Mouse (Mus musculus): ENCODE results near the gene Enho. TPM values are rescaled to one million over a fixed set of nuclear protein-coding genes. Genes with fewer than 3 reads are reported as not detected.

Gene Enho
- polyA plus RNA-seq, 1 experiment = 5.4 TPM

DNA sequence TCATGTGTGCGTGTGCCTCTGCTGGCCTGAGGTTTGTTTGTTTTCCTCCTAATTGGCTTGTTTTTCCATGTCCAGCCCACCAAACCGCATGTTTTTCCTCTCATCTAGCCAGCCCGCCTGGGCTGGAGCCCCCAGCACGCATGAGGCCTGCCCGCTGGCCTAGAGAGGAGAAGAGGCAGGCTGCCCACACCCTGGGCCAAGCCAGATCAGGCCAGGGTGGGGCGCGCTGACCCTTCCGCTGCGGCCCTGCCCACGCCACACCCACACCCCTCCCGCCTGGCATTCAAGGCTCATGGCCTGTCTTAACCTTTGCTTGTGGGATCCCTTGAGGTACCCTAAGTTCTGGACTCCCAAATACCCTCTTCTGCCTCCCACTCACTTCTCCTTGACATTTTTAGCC, 26.5 kb upstream of the Enho start:
- peaks cover 3% of the 10 kb centered on the region for H3K4me1 ChIP-seq (ENCODE audit: control insufficient read depth, insufficient read depth, low read length)
- H3K27me3 ChIP-seq (ENCODE audit: control insufficient read depth, insufficient read depth, low read length, poor library complexity, severe bottlenecking) = no peaks in the 10 kb centered on the region
- no peaks in the 10 kb centered on the region for H3K36me3 ChIP-seq (ENCODE audit: control insufficient read depth, insufficient read depth, low read length, poor library complexity, severe bottlenecking)
- no peak overlapping the region for H3K27ac ChIP-seq (ENCODE audit: insufficient read depth, low read length)
- TF ChIP-seq CTCF (IDR thresholded peaks at IDR 0.05; ENCODE audit: low read depth, low read length) = no peak
- TF ChIP-seq POLR2A (IDR thresholded peaks at IDR 0.05; ENCODE audit: insufficient read depth, low read length) = no peak
- TF ChIP-seq EP300 (IDR thresholded peaks at IDR 0.05; ENCODE audit: insufficient read depth, low read depth, low read length) = no peak
- no peak overlapping the region for H3K9ac ChIP-seq (ENCODE audit: low read depth, poor library complexity, severe bottlenecking)
- H3K4me3 ChIP-seq (ENCODE audit: low read depth, low read length) = no peak overlapping the region
- no peaks in the 10 kb centered on the region for H3K9me3 ChIP-seq (replicated peaks; ENCODE audit: control insufficient read depth, insufficient read depth, low read length, poor library complexity, severe bottlenecking)

GRCm38 (mm10) chr4:41665009-41665675, 25.0 kb upstream of the Enho start:
- TF ChIP-seq POLR2A (IDR thresholded peaks at IDR 0.05; ENCODE audit: insufficient read depth, low read length) (no peak), EP300 (IDR thresholded peaks at IDR 0.05; ENCODE audit: insufficient read depth, low read depth, low read length) (no peak), CTCF (IDR thresholded peaks at IDR 0.05; ENCODE audit: low read depth, low read length) (no peak)
- Histone ChIP-seq H3K27me3 (ENCODE audit: control insufficient read depth, insufficient read depth, low read length, poor library complexity, severe bottlenecking) (no peaks in the 10 kb centered on the region), H3K9ac (ENCODE audit: low read depth, poor library complexity, severe bottlenecking) (no peak overlapping the region), H3K36me3 (ENCODE audit: control insufficient read depth, insufficient read depth, low read length, poor library complexity, severe bottlenecking) (no peaks in the 10 kb centered on the region), H3K4me3 (ENCODE audit: low read depth, low read length) (no peak overlapping the region), H3K27ac (ENCODE audit: insufficient read depth, low read length) (no peak overlapping the region), H3K4me1 (ENCODE audit: control insufficient read depth, insufficient read depth, low read length) (peaks cover 3% of the 10 kb centered on the region), H3K9me3 (replicated peaks; ENCODE audit: control insufficient read depth, insufficient read depth, low read length, poor library complexity, severe bottlenecking) (no peaks in the 10 kb centered on the region)

- TF ChIP-seq POLR2A (IDR thresholded peaks at IDR 0.05; ENCODE audit: insufficient read depth, low read length) (no peak), CTCF (IDR thresholded peaks at IDR 0.05; ENCODE audit: low read depth, low read length) (no peak), EP300 (IDR thresholded peaks at IDR 0.05; ENCODE audit: insufficient read depth, low read depth, low read length) (peak; percentile 81)
- Histone ChIP-seq H3K9ac (ENCODE audit: low read depth, poor library complexity, severe bottlenecking) (no peak overlapping the region), H3K36me3 (ENCODE audit: control insufficient read depth, insufficient read depth, low read length, poor library complexity, severe bottlenecking) (no peaks in the 10 kb centered on the region), H3K27me3 (ENCODE audit: control insufficient read depth, insufficient read depth, low read length, poor library complexity, severe bottlenecking) (no peaks in the 10 kb centered on the region), H3K27ac (ENCODE audit: insufficient read depth, low read length) (no peak overlapping the region), H3K4me1 (ENCODE audit: control insufficient read depth, insufficient read depth, low read length) (peaks cover 3% of the 10 kb centered on the region), H3K9me3 (replicated peaks; ENCODE audit: control insufficient read depth, insufficient read depth, low read length, poor library complexity, severe bottlenecking) (no peaks in the 10 kb centered on the region), H3K4me3 (ENCODE audit: low read depth, low read length) (no peak overlapping the region)
These were observed 24.4 kb upstream of the Enho start for GRCm38 (mm10) chr4:41664533-41664932.

DNA sequence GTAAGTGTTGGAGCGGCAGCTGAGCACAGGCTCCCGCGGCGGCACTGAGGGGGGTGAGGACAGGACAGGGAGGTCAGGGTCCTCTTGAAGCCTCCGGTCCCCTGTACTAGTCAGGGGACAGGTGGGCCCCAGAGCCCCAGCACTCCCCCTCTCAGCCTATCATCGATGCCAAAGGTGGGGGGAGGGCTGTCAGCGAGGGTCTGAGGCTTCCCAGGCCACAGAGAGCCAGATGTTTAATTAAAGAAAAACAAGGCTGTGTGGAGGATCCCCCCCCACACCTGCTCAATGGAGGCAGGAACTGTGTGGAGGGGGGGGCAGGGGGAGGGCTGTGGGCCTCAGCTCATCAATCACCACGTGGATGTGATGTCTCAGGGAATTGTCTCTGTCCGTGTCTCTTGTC, 23.5 kb upstream of the Enho start:
- Histone ChIP-seq H3K4me3 (ENCODE audit: low read depth, low read length) (no peak overlapping the region), H3K27me3 (ENCODE audit: control insufficient read depth, insufficient read depth, low read length, poor library complexity, severe bottlenecking) (no peaks in the 10 kb centered on the region), H3K9me3 (replicated peaks; ENCODE audit: control insufficient read depth, insufficient read depth, low read length, poor library complexity, severe bottlenecking) (no peaks in the 10 kb centered on the region), H3K9ac (ENCODE audit: low read depth, poor library complexity, severe bottlenecking) (no peak overlapping the region), H3K36me3 (ENCODE audit: control insufficient read depth, insufficient read depth, low read length, poor library complexity, severe bottlenecking) (no peaks in the 10 kb centered on the region), H3K4me1 (ENCODE audit: control insufficient read depth, insufficient read depth, low read length) (peaks cover 5% of the 10 kb centered on the region), H3K27ac (ENCODE audit: insufficient read depth, low read length) (no peak overlapping the region)
- TF ChIP-seq POLR2A (IDR thresholded peaks at IDR 0.05; ENCODE audit: insufficient read depth, low read length) = no peak
- TF ChIP-seq CTCF (IDR thresholded peaks at IDR 0.05; ENCODE audit: low read depth, low read length) = no peak

DNA sequence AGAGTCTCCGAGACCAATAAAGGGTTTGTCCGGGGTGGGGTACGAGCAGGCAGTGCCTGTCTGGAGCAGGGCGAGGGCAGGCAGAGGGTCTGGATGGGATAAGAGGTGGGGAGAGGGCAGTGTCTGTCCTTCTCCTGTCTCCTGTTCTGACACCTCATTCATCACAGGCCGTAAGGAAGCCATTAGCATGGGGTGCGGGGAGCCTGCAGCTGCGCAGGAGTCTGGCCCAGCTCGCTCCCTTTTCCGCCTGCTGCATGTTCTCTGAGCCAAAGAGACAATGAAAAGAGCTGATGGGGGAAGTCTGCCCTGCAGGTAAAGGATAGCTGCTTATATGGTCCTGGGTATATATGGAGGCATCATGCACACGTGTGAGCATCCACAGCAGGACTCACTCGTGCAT, 22.6 kb upstream of the Enho start:
- no peak overlapping the region for H3K4me3 ChIP-seq (ENCODE audit: low read depth, low read length)
- H3K27ac ChIP-seq (ENCODE audit: insufficient read depth, low read length) = no peak overlapping the region
- no peak overlapping the region for H3K9ac ChIP-seq (ENCODE audit: low read depth, poor library complexity, severe bottlenecking)

GRCm38 (mm10) chr4:41660851-41661430, 20.8 kb upstream of the Enho start:
- Histone ChIP-seq H3K4me1 (ENCODE audit: control insufficient read depth, insufficient read depth, low read length) (peaks cover 9% of the 10 kb centered on the region), H3K4me3 (ENCODE audit: low read depth, low read length) (no peak overlapping the region), H3K9me3 (replicated peaks; ENCODE audit: control insufficient read depth, insufficient read depth, low read length, poor library complexity, severe bottlenecking) (no peaks in the 10 kb centered on the region), H3K27ac (ENCODE audit: insufficient read depth, low read length) (no peak overlapping the region), H3K9ac (ENCODE audit: low read depth, poor library complexity, severe bottlenecking) (no peak overlapping the region), H3K36me3 (ENCODE audit: control insufficient read depth, insufficient read depth, low read length, poor library complexity, severe bottlenecking) (no peaks in the 10 kb centered on the region), H3K27me3 (ENCODE audit: control insufficient read depth, insufficient read depth, low read length, poor library complexity, severe bottlenecking) (no peaks in the 10 kb centered on the region)
- TF ChIP-seq POLR2A (IDR thresholded peaks at IDR 0.05; ENCODE audit: insufficient read depth, low read length) = no peak

More for the DNA sequence above, 22.6 kb upstream of the Enho start:
- H3K4me1 ChIP-seq (ENCODE audit: control insufficient read depth, insufficient read depth, low read length) = peaks cover 9% of the 10 kb centered on the region
- no peaks in the 10 kb centered on the region for H3K9me3 ChIP-seq (replicated peaks; ENCODE audit: control insufficient read depth, insufficient read depth, low read length, poor library complexity, severe bottlenecking)
- H3K27me3 ChIP-seq (ENCODE audit: control insufficient read depth, insufficient read depth, low read length, poor library complexity, severe bottlenecking) = no peaks in the 10 kb centered on the region
- no peaks in the 10 kb centered on the region for H3K36me3 ChIP-seq (ENCODE audit: control insufficient read depth, insufficient read depth, low read length, poor library complexity, severe bottlenecking)
- no peak for TF ChIP-seq POLR2A (IDR thresholded peaks at IDR 0.05; ENCODE audit: insufficient read depth, low read length)
- TF ChIP-seq CTCF (IDR thresholded peaks at IDR 0.05; ENCODE audit: low read depth, low read length) = no peak
- TF ChIP-seq EP300 (IDR thresholded peaks at IDR 0.05; ENCODE audit: insufficient read depth, low read depth, low read length) = no peak

Data from ES-Bruce4 (cell line).